Mouse (Mus musculus): ENCODE measurements around the gene Fabp6. TPM values are rescaled to one million over a fixed set of nuclear protein-coding genes. Genes with fewer than 3 reads are reported as not detected.

Gene Fabp6
- total RNA-seq, 2 experiments from 2014 or later, result not detected

DNA sequence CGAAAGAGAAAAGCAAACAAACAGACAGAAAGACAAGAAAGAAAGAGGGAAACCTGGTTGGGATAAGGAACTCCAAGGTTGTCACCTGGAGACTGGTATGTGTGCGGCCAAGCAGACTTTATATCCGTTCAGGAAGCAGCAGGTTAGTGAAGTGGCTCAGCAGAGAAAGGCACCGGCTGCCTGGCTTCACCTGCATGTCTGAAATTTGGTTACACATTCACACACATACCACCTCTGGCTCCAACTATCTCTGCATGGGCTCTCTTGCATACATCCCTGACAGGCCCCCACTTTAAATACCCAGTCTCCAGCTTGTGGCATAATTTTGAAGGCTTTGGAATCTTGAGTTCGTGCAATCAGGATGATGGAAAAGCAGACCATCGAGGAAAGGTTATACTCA lies 4.5 kb upstream of the Fabp6 start:
- DNase-seq (ENCODE audit: low spot score in 2 of 2), result no peak
- intact Hi-C loops (cut with DNase I), result no loop called here

DNA sequence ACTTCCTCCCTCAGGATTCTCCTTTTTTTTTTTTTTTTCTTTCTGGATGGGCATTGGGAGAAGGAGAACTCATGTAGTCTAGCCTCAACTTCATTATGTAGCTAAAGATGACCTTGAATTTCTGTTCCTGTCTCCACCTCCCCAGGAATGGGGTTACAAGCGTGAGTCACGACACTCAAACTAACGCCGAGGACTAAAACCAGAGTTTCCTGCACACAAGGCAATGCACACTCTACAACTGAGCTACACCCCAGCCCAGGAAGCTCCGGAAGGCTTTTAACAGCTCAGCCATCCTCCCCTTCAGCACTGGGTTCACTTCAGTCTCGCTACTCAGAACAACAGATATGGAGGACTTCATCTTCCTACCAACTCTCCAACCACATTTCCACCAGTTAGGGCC lies 3.6 kb upstream of the Fabp6 start:
- intact Hi-C loops (cut with DNase I), result no loop called here
- no peak for DNase-seq (ENCODE audit: low spot score in 2 of 2)

DNA sequence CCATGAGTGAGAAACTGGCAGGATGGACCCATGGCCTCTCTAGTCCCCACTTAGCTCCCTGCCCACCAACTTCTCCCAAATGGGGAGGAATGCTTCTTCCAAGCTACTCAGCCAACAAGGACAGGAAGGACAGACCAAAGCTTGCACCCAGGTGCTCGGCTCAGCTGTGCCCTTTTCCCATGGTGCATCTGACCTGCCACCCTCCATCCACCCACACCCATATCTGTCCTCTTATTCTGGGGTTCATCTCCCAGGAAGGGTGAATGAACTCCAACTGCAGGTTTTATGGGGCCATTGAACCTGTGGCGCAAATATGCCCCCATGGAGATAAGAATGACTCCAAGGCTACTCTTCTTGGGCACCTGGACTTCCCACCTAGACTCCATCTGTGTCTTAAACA lies 2.9 kb upstream of the Fabp6 start:
- no peak for DNase-seq (ENCODE audit: low spot score in 2 of 2)
- intact Hi-C loops (cut with DNase I), result no loop called here

GRCm38 (mm10) chr11:43589530-43590072 lies 11.7 kb downstream of the Fabp6 start:
- no peak for DNase-seq (ENCODE audit: low spot score in 2 of 2)
- intact Hi-C loops (cut with DNase I), result no loop called here

- peak; percentile 46 to 49 for DNase-seq (ENCODE audit: low spot score in 2 of 2)
- intact Hi-C loops (cut with DNase I), result loop anchor here (1.0 kb wide), 1 partner anchor 92 kb away; no protein-coding TSS in a partner anchor
These were observed 14.8 kb downstream of the Fabp6 start, which contains the start of gene 4933415A04Rik for GRCm38 (mm10) chr11:43586324-43587090. Gene 4933415A04Rik (plus strand): TSS chr11:43587040.

- intact Hi-C loops (cut with DNase I), result loop anchor here (1.0 kb wide), 1 partner anchor 91 kb away; no protein-coding TSS in a partner anchor
- DNase-seq (ENCODE audit: low spot score in 2 of 2), result peak in 1 of 2 experiments; percentile 35
These were observed 15.9 kb downstream of the Fabp6 start for GRCm38 (mm10) chr11:43585211-43586005.

DNA sequence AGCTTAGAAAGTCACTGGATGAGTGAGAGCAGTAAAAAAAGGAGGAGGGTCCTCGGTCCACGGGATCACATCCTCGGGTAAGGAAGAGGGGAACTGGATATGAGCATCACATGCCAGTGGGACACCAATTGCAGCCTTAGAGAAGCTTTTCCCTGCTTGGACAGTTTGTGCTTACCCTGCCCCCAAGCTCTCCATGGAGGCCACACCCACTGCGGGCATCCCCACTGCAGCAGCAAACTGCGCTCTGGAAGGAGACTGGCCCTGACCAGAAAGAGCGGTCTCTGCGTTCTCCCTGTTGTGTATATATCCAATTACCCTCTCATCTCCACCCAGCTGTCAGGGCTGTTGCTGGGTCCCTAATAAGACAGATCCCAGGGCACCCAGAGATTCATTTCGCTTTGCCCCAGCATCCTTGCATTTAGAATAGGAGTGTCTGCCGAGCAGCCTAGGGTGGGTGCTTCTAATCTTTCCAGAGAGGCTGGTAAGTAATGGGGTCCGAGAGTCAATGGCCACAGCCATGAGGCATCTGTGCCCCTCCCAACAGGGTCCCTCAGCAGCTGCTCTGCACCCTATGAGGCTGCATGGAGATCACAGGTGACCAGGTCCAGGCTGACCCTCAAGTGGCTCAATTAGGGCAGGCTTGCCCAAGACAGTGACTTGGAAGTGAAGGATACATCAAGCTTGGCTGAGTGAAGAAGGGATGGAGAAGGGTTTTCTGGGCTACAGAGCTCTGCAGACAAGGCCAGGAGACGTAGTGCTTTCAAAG lies 23.4 kb downstream of the Fabp6 start:
- DNase-seq (ENCODE audit: low spot score in 2 of 2), result no peak
- intact Hi-C loops (cut with DNase I), result no loop called here

- intact Hi-C loops (cut with DNase I), result no loop called here
These were observed 25.8 kb downstream of the Fabp6 start for GRCm38 (mm10) chr11:43575376-43576151.

GRCm38 (mm10) chr11:43575061-43575375 lies 26.3 kb downstream of the Fabp6 start:
- DNase-seq (ENCODE audit: low spot score in 2 of 2), result no peak
- intact Hi-C loops (cut with DNase I), result no loop called here

More at GRCm38 (mm10) chr11:43575376-43576151, 25.8 kb downstream of the Fabp6 start:
- DNase-seq (ENCODE audit: low spot score in 2 of 2), result no peak

GRCm38 (mm10) chr11:43569595-43569994 lies 31.7 kb downstream of the Fabp6 start:
- DNase-seq (ENCODE audit: low spot score in 2 of 2), result peak in 1 of 2 experiments; percentile 60
- intact Hi-C loops (cut with DNase I), result no loop called here

DNA sequence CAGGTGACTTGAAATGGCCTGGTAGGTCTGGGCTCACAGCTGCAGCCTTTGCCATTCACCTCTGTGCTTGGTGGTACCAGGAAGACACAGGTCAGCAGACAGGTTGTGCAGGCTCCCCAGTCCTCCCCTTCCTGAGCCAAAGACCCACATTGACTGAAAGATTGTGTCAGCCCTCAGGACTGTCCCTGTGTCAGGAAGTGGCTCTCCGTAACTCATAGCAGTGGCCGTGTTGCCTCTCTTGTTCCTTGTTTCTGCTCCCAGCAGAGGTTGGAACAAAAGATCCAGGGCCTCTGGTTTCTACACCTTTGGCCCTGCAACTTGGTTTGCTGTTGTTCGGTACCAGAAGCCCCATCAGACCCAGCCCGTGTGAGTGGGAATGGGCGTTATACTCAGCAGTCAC lies 32.2 kb downstream of the Fabp6 start:
- DNase-seq (ENCODE audit: low spot score in 2 of 2), result no peak
- intact Hi-C loops (cut with DNase I), result no loop called here

DNA sequence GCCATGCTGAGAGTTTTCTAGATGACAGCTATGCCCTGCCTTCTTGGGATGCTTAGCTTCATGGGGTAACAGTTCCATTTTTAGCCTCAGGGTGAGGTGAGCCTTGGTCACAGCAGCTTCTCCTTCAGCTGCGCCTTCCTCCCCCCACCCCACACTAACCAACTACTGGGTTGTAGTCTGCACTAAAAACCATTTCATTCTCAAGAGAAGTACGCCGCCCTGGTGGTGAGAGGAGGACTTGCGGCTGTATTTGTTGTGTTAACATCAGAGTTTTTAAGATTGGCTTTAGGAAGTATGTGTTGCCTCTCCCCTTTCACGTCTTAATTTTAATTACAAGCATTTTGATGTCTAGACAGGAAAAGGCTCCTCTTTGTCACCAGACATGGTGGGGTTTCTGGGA lies 33.1 kb downstream of the Fabp6 start:
- peak in 1 of 2 experiments; percentile 30 for DNase-seq (ENCODE audit: low spot score in 2 of 2)
- intact Hi-C loops (cut with DNase I), result no loop called here

GRCm38 (mm10) chr11:43566696-43567095 lies 34.6 kb downstream of the Fabp6 start:
- peak; percentile 19 to 45 for DNase-seq (ENCODE audit: low spot score in 2 of 2)
- intact Hi-C loops (cut with DNase I), result no loop called here

DNA sequence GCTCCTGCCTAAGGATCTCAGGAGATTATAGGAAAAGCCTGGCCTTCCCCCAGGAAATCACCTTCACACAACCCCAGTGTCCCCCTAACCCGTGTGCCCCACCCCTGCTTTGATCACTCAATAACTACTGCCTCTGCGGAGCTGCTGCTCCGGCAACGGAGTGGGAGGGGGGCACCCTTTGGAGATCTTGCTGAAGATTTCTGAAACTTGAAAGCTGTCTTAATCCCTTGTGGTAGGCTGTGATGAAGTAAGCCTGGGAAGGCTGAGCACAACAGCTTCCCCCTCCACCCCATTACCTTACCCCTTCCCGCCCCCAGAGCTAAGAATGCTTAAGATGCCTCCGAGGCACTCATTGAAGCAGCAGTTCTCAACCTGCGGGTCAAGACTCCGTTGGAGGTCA lies 35.5 kb downstream of the Fabp6 start:
- intact Hi-C loops (cut with DNase I), result no loop called here
- no peak for DNase-seq (ENCODE audit: low spot score in 2 of 2)

GRCm38 (mm10) chr11:43565414-43565813 lies 35.9 kb downstream of the Fabp6 start:
- intact Hi-C loops (cut with DNase I), result no loop called here
- no peak for DNase-seq (ENCODE audit: low spot score in 2 of 2)

DNA sequence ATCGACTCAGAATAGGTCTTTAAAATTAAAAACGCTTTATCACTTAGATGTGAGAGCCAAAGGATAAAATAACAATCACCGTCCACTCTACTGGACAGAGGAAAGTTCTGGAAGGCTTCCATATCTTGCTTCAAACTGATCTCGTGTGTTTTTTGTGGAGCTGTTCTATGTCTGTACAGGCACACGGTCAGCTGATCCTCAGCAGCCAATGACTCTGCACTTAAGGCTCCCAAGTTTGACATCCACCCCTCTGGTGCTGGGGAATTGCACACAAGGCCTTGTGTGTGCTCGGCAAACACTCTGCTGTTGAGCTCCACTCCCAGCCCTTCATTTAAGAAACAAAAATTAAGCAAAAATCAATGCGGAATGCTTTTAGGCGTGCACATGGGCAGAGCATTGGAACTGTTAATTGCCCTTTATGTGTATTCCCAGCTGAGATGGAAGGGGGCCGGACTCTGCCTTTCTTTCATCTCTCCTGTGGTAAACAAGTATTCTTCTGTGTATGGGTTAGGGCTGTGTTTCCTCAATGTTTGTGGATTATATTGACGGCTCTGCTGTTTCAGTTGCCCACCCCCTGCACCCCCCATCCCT lies 37.6 kb downstream of the Fabp6 start:
- no peak for DNase-seq (ENCODE audit: low spot score in 2 of 2)
- intact Hi-C loops (cut with DNase I), result no loop called here

- DNase-seq (ENCODE audit: low spot score in 2 of 2), result peak; percentile 59 to 86
- intact Hi-C loops (cut with DNase I), result no loop called here
These were observed 41.6 kb downstream of the Fabp6 start for GRCm38 (mm10) chr11:43559515-43560292.

DNA sequence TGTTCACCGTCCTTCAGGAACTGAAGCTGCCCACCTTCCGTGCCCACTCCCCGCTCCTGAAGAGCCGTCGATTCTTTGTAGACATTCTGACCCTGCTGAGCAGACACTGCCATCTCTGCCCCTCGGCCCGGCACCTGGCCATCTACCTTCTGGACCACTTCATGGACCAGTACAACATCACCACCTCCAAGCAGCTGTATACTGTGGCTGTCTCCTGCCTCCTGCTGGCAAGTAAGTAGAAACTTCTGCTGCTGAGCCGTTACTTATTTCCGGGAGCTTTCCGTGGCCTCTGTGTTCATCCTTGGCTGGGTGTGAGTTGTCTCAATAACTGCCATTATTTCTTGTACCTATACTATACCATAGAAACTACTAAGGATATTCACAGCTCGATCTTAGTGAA lies 44.8 kb downstream of the Fabp6 start:
- no peak for DNase-seq (ENCODE audit: low spot score in 2 of 2)
- intact Hi-C loops (cut with DNase I), result no loop called here
